Mouse (Mus musculus) neural tube, embryonic 14.5 days (tissue): ENCODE measurements around the gene Dnmt3a. TPM values are rescaled to one million over a fixed set of nuclear protein-coding genes. Genes with fewer than 3 reads are reported as not detected.

Experiments
- ATAC-seq: fragments of 200-750 bp; cut with Nextera tagmentation; 2 replicates; pipeline ENCODE4 v1.8.0; 2017; ENCODE audit warnings: low read depth, mild to moderate bottlenecking, moderate TSS enrichment, moderate library complexity
- H3K27ac ChIP-seq: fragments of 300-500 bp; sonication (generic); 2 replicates; pipeline ENCODE4 v1.5.1; 2014; ENCODE audit warnings: low read depth, mild to moderate bottlenecking, control low read depth, low read length, moderate library complexity, mixed read lengths
- H3K27me3 ChIP-seq: fragments of 300-500 bp; sonication (generic); 2 replicates; pipeline ENCODE4 v1.6.1; 2014; ENCODE audit warnings: low read length; ENCODE audit not compliant: control insufficient read depth, insufficient read depth
- H3K36me3 ChIP-seq: fragments of 300-500 bp; sonication (generic); 2 replicates; pipeline ENCODE4 v1.6.1; 2014; ENCODE audit warnings: low read length, mixed read lengths; ENCODE audit not compliant: control insufficient read depth, insufficient read depth
- H3K4me1 ChIP-seq: fragments of 300-500 bp; sonication (generic); 2 replicates; pipeline ENCODE4 v1.6.1; 2014; ENCODE audit warnings: low read length; ENCODE audit not compliant: control insufficient read depth, insufficient read depth
- H3K4me2 ChIP-seq: fragments of 300-500 bp; sonication (generic); 2 replicates; pipeline ENCODE4 v1.6.1; 2014; ENCODE audit warnings: mild to moderate bottlenecking, low read depth, low read length, control low read depth
- H3K4me3 ChIP-seq: fragments of 300-500 bp; sonication (generic); 2 replicates; pipeline ENCODE4 v1.5.1; 2014; ENCODE audit warnings: low read depth, low read length, control low read depth, mixed read lengths
- H3K9ac ChIP-seq: fragments of 300-500 bp; sonication (generic); replicated peaks from 2 replicates; pipeline ENCODE4 v1.6.1; 2014; ENCODE audit warnings: low read depth, mild to moderate bottlenecking, control low read depth, low read length, mixed read lengths
- H3K9me3 ChIP-seq: fragments of 300-500 bp; sonication (generic); 2 replicates; pipeline ENCODE4 v1.6.1; 2016; ENCODE audit warnings: low read length; ENCODE audit not compliant: control insufficient read depth
- WGBS: fragments of 180-500 bp; shearing (Covaris S2); extraction: QIAGEN DNeasy Blood & Tissue Kit; methylation state at CpG from one replicate; pipeline ENCODE4 v1.1.7; 2014; 5-methylcytosine and 5-hydroxymethylcytosine counted together
- polyA plus RNA-seq: library from polyadenylated mRNA; unstranded; fragments of >200 nt; fragmentation: Nextera tagmentation; extraction: Ambion mirVana; gene quantifications from 2 replicates; pipeline ENCODE4 v1.2.1, GENCODE M21; 2014

Dnmt3a gene
- polyA plus RNA-seq, 1 experiment from 2014 or later: 53.4 TPM

GRCm38 (mm10) chr12:3868676-3869458 lies 63.1 kb downstream of the Dnmt3a start:
- peaks cover 7% of the 10 kb centered on the region; the same call in 1 of the 2 replicates for H3K4me1 ChIP-seq
- H3K27me3 ChIP-seq: no peaks in the 10 kb centered on the region
- no peak overlapping the region for H3K4me3 ChIP-seq
- ATAC-seq: no peak
- no peak overlapping the region for H3K27ac ChIP-seq
- no peak overlapping the region for H3K9ac ChIP-seq
- peaks cover 21% of the 10 kb centered on the region for H3K36me3 ChIP-seq
- 78% methylated on average over 7 of the region's 7 CpGs for WGBS
- no peaks in the 10 kb centered on the region for H3K9me3 ChIP-seq
- no peak overlapping the region for H3K4me2 ChIP-seq

DNA sequence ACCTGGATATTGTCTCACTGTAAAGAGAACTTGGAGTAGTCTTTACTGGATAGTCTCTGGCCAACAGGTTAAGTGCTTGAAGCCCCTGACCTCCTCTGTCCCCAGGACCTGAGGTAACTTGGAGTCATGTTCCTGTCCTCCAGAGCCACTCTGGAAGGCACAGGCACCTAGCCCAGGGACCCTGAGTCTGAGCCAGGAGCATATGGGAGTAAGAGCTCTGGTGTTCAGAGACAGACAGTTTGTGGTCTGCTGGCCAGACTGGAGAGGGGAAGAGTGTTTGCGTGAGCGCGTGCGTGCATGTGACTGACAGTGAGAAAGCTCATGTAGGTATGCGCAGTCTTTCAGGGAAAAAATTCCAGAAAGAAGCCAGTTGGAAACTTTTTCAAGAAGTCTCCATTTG lies 64.2 kb downstream of the Dnmt3a start:
- Histone ChIP-seq H3K4me1 (peaks cover 7% of the 10 kb centered on the region; the same call in 1 of the 2 replicates), H3K9ac (no peak overlapping the region), H3K27ac (no peak overlapping the region), H3K36me3 (peaks cover 21% of the 10 kb centered on the region), H3K27me3 (no peaks in the 10 kb centered on the region), H3K9me3 (no peaks in the 10 kb centered on the region), H3K4me3 (no peak overlapping the region), H3K4me2 (no peak overlapping the region)
- WGBS: 95% methylated on average over 5 of the region's 5 CpGs
- ATAC-seq: no peak

DNA sequence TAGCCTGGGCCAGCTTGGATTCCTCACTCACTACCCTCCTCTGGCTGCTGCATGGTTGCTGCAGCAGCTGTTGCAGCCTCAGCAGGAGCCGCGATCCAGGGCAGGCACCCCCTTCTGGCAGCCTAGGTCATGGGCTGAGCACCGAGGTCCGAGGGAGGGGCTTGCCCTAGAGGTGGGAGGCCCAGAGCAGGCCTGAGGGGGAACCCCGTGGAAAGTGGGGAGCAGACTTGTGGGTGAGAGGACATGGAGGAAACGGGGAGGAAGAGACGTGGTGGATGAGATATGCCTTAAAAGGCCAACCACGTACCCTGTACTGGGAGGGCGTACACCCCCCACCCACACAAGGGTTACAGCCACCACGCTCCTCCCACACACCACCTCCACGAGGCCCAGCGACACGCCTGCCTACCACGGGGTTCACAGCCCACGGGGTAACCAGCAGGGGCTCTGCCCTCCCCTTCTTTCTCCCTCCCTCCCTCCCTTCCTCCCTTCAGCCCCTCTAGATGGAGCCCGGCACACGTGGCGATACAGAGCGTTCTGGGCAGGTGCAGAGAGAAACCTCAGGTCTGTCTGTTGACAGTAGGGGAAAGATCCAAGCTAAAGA lies 65.2 kb downstream of the Dnmt3a start:
- Histone ChIP-seq H3K4me2 (peak overlapping the region; percentile 21), H3K4me3 (no peak overlapping the region), H3K9ac (peak overlapping the region; percentile 32; the same call in 1 of the 2 replicates), H3K4me1 (peaks cover 7% of the 10 kb centered on the region; the same call in 1 of the 2 replicates), H3K9me3 (no peaks in the 10 kb centered on the region), H3K27me3 (no peaks in the 10 kb centered on the region), H3K27ac (no peak overlapping the region; the same call in 1 of the 2 replicates), H3K36me3 (peaks cover 17% of the 10 kb centered on the region)
- 8% methylated on average over 19 of the region's 19 CpGs for WGBS
- ATAC-seq: peak; percentile 75

- ATAC-seq: peak; percentile 30
- Histone ChIP-seq H3K4me2 (peak overlapping the region; percentile 21; the same call in 1 of the 2 replicates), H3K36me3 (peaks cover 16% of the 10 kb centered on the region), H3K27me3 (no peaks in the 10 kb centered on the region), H3K9ac (no peak overlapping the region), H3K4me3 (no peak overlapping the region), H3K4me1 (peaks cover 7% of the 10 kb centered on the region; the same call in 1 of the 2 replicates), H3K27ac (0 out of 2 replicates have a peak overlapping the region, but pooled peaks have one; percentile 12), H3K9me3 (no peaks in the 10 kb centered on the region)
- 28% methylated on average over 15 of the region's 15 CpGs for WGBS
These were observed 65.8 kb downstream of the Dnmt3a start for GRCm38 (mm10) chr12:3871637-3872036.

DNA sequence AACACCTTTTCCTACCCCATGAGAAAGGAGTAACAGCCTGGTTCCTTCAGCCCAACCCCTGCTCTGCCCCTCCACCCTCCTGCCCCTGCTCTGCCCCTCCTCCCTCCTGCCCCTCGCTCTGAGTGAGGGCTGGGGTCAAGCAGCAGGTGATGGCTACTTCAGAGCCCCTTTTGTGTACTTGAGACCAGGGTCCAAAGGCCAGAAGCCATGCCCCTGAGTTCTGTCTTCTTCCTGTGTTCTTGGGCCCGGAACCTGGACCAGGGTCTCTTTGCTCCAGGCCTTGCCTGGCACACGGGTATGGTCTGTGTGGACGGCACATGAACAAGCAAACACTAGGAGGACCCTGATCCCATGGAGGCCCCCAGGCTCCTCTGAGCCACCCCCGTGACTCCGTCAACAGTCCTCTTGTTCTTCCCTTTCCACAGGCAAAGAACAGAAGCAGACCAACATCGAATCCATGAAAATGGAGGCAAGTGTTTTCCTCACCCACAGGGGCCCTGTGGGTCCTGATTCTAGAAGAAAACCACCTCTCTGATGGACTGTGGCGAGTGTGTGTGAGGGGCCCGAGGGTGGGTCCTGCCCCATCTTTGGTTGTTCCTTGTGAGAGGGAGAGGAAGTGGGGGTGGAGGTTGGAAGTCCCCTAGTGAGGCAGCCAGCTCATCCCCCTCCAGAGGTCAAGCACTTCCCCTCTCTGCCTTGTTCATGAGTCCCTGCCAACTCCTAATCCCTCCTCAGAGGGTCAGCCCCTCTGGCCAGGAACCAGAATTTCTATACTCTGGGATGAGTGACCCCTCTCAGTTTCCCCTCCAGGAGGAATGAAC lies 66.8 kb downstream of the Dnmt3a start:
- no peak overlapping the region for H3K27ac ChIP-seq
- 80% methylated on average over 9 of the region's 9 CpGs for WGBS
- no peaks in the 10 kb centered on the region for H3K27me3 ChIP-seq
- H3K4me1 ChIP-seq: peaks cover 7% of the 10 kb centered on the region; the same call in 1 of the 2 replicates
- peaks cover 19% of the 10 kb centered on the region for H3K36me3 ChIP-seq
- no peak overlapping the region for H3K4me3 ChIP-seq
- no peak overlapping the region for H3K4me2 ChIP-seq
- ATAC-seq: no peak
- no peak overlapping the region for H3K9ac ChIP-seq
- no peaks in the 10 kb centered on the region for H3K9me3 ChIP-seq

DNA sequence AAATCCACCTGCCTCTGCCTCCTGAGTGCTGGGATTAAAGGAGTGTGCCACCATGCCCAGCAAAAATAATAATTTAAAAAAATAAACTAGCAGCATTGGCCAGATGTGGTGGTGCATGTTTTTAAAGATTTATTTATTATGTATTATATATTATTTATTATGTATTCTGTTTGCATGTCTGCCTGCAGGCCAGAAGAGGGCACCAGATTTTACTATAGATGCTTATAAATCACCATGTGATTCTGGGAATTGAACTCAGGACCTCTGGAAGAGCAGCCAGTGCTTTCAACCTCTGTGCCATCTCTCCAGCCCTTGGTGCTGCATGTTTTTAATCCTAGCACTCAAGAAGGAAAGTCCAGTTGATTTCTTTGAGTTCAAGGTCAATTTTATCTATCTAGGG lies 69.7 kb downstream of the Dnmt3a start:
- Histone ChIP-seq H3K4me2 (no peak overlapping the region), H3K9me3 (no peaks in the 10 kb centered on the region), H3K27ac (no peak overlapping the region), H3K4me3 (no peak overlapping the region), H3K36me3 (peaks cover 18% of the 10 kb centered on the region), H3K9ac (no peak overlapping the region), H3K4me1 (peaks cover 7% of the 10 kb centered on the region; the same call in 1 of the 2 replicates), H3K27me3 (no peaks in the 10 kb centered on the region)
- ATAC-seq: no peak

DNA sequence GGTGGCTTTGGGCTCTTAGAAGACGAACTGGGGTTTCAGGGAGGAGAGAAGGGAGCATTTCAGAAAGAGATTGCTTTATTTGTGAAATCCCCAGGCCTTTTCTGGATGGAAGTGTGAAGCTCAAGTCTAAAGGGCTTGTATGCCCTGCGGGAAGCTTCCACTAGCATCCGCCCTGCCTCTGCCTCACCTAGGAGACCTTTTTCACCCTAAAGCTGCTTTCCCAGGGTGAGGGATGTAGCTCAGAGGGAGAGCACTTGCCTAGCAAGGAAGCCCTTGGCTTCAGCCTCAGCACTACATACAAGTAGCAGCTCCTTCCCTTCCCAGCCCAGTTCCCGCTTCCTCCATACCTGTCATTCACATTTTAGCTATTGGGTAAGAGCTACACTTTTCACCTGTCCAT lies 71.6 kb downstream of the Dnmt3a start:
- Histone ChIP-seq H3K9me3 (no peaks in the 10 kb centered on the region), H3K27ac (no peak overlapping the region), H3K36me3 (peaks cover 23% of the 10 kb centered on the region), H3K27me3 (no peaks in the 10 kb centered on the region), H3K4me3 (no peak overlapping the region), H3K9ac (no peak overlapping the region), H3K4me1 (no peaks in the 10 kb centered on the region), H3K4me2 (no peak overlapping the region)
- 91% methylated on average over 4 of the region's 4 CpGs for WGBS
- no peak for ATAC-seq

- no peak overlapping the region for H3K27ac ChIP-seq
- no peak overlapping the region for H3K4me3 ChIP-seq
- ATAC-seq: no peak
- no peaks in the 10 kb centered on the region for H3K9me3 ChIP-seq
- H3K9ac ChIP-seq: no peak overlapping the region
- H3K36me3 ChIP-seq: peaks cover 14% of the 10 kb centered on the region
- H3K4me1 ChIP-seq: peaks cover 6% of the 10 kb centered on the region; the same call in 1 of the 2 replicates
- 95% methylated on average over 3 of the region's 3 CpGs for WGBS
- H3K4me2 ChIP-seq: no peak overlapping the region
- H3K27me3 ChIP-seq: no peaks in the 10 kb centered on the region
These were observed 75.7 kb downstream of the Dnmt3a start for GRCm38 (mm10) chr12:3881474-3881873.
